Mouse (Mus musculus) kidney, postnatal 25 days (tissue): ENCODE data around the gene Spock1.

Source experiments
- DNase-seq, 2 experiments: peaks; one replicate each; pipeline ENCODE4 v3.0.0; 2021; ENCODE audit warnings: mixed read lengths in 2 of 2

Spock1 gene

DNA sequence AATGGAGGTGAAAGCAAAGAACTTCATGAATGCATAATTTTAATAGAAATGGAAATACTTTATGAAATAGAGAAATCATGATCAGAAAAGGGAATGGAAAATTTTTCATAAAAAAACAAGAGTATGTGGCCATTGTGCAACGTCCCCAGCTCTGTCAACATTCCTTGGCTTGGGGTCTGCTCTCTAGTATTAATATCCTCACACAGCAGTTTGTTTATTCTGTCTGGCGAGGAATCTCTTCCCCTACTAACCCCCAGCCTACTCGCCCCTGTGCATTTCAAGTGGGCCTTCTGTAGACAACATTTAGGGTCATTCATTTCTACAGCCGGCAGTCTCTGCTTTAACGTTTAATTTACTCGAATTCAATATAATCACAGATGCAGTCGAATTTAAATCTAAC is 181.5 kb downstream of the Spock1 start:
- no peak for DNase-seq

DNA sequence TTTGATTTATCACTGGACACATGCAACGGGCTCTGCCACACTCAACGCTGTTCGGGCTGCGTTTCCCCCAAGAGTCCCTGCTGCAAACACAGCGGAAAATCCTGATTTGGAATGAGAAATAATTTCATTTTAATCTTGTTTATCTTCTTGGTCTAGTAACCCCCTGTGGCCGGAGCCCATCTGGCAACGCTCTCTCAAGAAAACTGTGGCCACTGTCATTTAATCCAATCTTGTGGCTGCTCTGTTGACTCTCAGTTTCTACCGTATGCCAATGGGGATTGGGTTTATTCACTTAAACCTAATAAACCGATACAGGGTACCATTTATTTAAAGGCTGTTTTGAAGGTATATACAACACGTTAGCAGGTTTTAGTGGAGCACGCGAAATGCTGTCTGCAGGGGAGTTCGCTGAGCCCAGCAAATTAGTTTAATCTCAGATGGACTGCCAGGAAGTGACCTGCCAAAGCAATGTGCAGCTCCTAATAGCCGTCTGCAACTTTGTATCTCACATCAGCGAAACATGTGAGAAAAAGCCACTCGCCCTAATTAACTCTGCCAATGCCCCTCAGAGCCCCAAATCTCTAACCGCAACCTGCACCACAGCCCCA is 185.7 kb downstream of the Spock1 start:
- no peak for DNase-seq

DNA sequence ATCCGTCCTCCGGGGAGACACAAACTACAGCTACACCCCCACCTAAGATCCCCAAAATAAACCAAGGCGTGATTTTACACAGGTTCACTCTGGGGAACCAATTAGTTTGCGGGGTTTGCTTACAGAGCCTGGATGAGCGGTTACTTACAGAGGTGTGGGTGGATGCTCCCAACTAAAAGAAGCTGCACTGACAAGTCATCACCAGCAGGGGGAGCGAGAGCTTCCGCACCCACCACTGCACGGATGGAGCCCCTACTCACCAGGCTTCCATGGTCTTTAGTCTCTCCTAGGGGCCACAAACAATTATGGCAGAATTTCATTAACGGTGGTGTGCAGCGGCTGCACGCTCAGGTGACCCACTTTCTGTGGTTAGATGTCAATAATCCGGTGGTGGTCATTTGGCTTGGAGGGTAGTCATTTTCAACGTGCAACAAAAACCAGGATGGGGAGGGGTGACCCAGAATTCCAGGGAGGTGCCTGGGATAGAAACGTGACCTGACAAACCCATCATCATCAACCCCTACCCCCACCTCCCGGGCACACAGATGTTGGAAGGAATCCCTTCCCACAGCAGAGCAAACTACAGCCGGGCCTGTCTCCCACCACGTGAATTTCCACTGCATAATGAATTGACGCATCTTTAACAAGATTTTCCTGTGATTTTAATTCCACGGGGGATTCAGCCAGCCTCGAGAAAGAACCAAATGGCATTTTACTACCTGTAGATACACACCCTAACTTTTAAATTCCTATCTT is 186.4 kb downstream of the Spock1 start:
- DNase-seq, result peak in 1 of 2 experiments; percentile 12

DNA sequence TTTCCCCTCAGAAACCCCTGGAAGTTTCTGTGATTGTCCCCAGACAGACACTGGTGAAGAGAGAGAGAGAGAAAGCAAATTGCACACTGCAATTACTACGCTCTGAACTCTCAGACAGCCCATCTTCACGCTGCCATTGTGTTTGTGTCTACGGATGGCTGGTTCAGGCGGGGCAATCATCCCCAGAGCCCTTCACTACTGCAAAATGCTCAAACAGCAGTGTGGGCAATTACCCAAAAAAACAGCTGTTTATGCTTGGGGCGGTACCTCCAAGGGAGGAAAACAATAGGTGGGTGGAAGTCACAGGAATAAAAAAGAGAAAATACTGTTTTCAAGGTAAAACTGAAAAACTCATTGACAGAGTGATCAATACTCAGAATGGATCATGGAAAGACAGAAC is 190.0 kb downstream of the Spock1 start:
- DNase-seq, result no peak

DNA sequence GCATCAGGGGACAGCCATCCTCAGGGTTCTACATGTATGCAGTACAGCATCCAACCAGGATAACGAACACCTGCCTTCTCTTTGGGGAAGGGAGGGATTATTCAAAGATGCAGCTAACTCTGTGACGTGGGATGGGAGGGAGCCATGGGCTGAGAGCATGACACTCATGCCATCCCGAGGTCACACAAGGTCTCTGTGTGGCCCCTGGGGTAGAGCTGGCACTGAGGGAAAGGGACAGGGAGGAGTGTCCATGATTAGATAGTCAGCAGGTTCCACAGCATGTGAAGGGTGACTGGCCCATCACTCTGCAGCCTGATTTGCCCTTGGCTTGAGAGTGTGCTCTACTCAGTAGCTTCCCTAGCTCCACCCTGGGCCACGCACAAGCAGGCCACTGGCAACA is 195.2 kb downstream of the Spock1 start:
- DNase-seq, result no peak

DNA sequence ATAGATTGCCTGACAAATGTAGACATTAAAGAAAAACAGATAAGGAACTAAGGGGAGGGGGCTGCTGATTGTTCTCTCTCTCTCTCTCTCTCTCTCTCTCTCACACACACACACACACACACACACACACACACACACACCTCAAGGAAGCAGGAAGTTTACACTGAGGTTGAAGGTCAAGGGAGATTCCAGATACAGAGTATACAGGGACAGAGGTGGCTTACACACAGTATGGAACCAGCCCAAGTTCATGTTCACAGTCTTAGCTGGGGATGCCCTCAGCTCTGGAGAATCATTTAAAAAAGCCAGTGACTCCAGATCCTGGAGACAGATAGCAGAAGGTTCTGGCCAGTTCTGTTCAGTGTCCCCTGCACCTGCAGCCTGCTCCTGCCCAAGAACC is 199.7 kb downstream of the Spock1 start:
- DNase-seq, result no peak

DNA sequence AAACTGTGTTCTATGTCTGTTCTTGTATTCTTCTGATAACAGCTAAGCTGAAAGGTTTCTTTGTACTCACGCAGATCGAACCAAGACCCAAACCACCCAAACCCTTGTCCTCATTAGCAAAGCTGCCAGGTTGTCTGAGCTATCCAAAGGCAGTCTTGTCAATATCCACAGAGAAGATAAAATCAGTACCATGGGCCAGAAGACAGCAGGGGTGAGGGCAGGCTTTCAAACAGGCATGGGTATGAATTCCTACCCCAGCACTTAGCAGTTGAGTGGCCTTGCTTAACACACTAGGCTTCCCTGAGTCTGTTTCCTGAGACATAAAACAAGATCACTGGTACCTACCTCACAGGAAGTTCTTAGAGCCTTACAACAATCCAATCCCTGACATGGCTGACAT is 205.2 kb downstream of the Spock1 start:
- DNase-seq, result no peak

DNA sequence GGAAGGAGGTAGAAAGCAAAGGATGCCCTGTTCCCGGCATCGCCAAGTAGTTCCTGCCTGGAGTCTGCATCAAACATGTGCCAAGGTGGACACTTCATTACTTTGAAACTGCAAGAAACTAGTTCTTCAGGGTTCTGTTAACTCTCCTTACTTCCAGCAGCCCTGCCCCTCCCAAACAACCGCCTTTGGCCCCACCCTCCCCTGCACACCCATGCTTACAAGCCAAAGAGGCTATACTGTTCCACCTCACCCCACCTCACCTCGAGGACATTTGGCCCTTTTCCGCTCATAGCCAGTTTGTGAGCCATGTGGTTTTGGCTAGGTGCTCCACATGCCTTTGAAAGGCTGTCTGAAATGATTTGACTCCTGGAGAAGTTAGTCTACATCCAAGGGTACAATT is 211.4 kb downstream of the Spock1 start:
- peak in 1 of 2 experiments; percentile 2 for DNase-seq

DNA sequence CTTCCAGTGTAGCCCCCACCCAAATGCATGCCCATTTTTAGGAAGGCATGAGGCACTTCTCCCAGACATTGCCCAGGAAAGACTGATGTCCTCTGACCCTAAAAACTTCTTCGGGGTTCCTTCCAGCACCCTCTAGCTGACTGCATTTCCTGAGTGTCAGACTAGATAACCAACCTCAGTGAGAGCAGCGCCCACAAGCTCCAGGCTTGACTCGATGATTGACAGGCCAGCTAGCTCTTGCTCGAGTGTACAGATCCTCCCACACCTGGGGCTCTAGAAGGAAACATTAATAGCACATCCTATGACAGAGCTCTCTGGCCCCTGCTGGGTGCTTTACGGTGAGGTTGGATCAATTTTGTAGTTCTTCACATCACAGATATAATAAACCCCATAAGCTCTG is 219.2 kb downstream of the Spock1 start:
- DNase-seq, result no peak

DNA sequence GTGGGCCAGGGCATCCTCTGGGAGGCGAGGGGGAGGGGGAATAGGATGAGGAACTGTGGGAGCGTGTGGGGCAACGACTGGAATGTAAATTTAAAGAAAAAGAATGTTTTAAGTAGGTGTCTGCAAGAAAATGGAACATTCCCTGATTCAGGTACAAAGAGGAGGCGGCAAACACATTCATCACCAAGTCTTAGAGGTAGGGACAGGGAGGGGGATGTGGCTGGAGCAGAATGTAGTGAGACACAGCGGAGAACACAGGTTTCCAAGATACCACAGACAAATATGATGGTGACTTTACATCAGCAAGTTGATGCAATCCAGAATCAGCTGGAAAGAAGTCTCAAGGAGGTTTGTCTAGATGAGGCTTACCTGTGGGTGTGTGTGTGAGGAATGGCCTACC is 221.7 kb downstream of the Spock1 start:
- no peak for DNase-seq

DNA sequence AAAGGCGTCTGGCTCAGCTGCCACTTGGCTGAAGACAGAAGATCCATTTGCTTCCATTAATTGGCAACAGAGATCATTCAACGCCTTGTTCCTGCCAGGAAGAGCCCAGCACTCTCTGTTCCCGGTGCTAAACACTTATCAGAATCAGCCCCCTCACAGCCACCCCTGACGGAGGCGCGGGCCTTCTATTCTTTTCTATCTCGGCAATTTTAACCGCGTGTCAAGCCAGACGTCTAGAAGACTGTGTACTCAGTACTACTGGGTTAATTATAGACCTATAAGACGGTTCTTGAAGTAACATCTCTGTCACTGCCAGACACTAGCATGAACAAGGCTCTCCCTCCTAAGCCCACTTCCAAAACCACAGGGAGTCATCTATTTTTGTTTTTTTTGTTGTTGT is 222.9 kb downstream of the Spock1 start:
- DNase-seq, result no peak

DNA sequence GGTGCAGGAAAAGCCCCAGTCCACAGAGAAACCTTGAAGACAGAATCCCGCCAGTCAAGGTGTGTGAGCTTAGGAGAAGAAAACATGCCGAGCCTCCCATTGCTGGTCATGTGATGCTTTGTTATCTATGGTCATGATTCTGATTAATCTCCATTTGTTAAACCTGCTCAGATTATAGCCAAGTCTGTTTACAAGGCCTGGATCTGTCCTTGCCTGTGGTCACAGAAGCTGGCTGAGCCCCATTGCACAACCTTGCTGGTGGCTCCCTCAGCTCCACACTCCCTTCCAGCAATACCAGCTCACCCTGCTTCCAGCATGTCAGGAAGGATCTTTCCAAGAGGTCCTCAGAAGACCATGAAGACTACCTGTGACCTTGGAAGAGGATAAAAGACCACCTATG is 228.5 kb downstream of the Spock1 start:
- DNase-seq, result no peak

DNA sequence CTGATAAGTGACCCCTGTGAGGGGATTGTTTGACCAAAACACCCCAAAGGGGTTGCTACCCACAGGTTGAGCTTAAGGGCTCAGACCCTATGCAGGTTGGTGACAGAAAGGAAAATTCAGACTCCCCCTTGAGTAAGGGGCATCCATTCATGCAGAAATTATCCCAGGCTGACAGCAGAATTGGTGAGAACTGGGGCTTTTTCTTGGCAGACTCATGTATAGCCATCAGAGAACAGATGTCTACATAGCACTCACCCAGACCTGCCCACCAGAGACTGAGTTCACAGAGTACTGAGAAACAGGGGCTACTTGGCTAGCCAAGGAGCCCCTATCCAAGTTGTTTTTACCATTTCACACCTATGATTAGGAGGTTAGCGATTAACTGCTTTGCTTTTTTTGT is 231.3 kb downstream of the Spock1 start:
- DNase-seq, result no peak

DNA sequence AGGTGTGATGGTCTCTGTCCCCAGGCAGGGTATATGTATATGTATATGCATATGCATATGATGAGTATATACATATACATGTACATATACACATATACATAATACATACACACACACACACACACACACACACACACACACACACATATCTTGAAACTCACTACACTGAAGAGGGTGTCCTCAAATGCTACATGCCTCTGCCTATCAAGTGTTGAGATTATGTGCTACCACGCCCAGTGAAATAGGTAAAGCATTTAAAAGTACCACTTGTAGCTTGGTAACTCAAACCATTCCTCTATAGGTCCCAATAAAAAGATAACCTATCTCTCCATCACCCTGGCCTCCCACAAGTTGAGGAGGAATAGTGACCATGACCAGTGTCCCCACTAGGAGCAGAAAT is 234.7 kb downstream of the Spock1 start:
- DNase-seq, result no peak

DNA sequence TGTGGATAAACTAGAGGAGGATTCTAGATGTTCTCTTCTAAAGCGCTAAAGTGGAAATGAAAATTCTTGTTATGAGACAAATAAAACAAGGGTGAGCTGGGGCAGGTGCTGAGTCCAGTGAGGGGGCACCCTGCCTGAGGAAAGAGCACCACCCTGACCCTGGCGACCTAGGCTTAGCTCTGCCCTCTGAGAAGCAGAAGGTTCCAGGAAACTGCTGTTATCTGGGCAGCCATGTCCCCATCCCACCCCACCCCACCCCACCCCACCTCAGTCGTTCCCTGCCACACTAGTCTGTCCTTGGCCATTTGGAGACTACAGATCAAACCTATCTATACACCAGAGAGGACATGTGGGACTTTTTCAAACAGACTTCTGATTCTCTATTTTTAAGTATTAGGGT is 235.4 kb downstream of the Spock1 start:
- DNase-seq, result no peak

DNA sequence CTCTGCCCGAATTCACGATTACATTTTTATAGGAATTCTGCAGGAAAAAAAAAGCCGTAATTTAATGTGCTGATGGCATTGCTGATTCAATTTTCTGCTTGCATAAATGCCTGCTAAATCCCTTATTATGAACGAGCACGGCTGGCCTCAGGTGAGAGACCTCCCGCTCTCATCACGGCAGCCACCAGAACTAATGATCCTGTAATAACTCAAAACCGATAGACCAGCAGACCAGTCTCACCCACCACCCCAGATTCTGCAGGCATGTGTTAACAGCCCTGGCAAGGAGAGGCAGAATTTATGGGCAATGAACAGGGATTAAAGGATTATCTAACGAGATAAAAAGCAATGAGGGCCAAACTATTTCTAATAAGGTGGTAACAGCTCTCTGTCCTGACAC is 236.2 kb downstream of the Spock1 start:
- no peak for DNase-seq

DNA sequence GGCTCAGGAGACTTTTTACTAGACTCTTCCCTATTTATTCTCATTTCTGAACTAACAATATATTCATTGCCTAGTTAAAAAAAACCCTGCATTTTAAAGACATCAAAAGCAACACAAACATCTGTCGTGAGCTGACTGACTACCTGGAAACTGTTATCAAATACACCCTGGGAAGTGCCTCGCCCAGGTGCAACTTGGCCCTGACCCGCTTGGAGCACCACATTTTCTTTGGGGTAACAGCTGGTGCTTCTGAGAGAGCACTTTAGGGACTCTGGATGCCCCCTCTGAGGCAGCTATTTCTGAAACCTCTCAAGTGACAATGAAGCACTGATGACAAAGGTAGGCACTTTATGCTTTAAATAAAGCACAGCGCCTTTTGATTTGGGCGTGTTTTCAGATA is 236.8 kb downstream of the Spock1 start:
- DNase-seq, result no peak

DNA sequence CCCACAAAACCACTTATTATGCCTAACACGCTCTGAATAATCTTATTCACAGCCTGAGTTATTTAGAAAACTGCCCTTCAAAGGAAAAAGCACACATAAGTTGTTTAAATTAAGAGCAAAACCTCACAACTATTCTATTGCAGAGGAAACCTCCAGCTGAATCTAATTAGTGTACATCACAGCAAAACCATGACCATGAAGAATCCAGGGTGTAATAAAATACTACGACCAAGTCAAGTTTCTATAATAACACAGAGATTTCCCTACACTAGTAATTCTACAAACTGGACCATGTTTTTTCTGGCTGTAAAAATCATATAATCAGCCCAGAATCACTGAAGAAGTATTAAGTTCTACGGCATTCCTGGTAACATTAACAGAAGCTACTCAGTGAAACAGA is 240.5 kb downstream of the Spock1 start:
- DNase-seq, result no peak

DNA sequence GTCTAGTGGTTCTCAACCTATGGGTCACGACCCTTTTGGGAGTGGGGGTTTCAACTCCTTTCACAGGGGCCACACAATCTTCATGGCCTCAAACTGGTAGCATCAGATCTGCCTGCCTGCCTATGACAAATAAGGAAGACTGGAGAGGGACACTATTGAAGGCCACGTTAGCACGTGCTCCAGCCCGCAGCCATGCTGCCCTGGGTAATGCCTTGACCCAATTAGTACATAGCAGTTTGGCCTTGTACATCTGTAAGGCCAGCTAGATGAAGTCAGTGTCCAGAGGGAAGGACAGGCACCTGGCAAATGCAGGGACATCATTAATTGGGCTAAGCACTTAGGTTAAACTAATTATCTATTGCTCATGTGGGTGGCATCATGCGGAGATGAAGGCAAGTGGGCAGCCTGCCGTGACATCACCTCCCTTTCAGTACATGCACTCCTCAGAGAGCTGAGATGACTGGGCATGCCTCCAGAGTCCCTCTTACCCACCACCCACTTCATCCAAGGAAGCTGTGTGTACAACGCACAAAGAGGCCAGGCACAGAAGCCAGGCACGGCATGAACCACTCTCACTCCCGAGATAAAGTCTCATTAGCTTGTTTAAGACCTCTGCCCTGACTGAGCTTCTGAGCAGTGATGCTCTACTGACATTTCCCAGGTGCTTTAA is 241.8 kb downstream of the Spock1 start:
- no peak for DNase-seq

DNA sequence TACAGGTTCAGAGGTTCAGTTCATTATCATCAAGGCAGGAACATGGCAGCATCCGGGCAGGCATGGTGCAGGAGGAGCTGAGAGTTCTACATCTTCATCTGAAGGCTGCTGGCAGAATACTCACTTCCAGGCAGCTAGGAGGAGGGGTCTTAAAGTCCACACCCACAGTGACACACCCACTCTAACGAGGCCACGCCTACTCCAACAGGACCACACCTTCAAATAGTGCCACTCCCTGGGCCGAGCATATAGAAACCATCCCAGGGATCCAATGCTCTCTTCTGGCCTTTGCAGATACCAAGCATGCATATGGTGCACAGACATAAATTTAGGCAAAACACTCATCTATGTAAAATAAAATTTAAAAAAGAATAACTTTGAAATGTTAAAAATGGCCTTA is 245.6 kb downstream of the Spock1 start:
- no peak for DNase-seq

DNA sequence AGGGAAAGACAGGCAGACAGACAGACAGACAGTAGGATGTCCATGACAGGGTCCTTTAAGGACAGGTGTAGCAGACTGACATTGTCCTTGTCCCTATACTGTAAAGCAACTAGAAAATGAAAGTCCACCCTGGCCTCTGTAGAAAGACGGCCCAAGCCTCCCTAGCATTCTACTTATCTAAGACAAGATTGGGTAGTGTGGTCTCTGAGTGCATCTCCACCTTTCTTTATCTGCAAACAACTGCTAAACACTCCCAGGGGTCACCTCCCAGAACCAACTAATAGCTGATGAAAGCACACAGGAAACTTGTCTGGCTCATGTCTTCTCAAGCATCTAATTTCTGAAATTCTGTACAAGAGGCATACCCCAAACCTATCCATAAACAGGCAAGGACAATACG is 247.6 kb downstream of the Spock1 start:
- no peak for DNase-seq

DNA sequence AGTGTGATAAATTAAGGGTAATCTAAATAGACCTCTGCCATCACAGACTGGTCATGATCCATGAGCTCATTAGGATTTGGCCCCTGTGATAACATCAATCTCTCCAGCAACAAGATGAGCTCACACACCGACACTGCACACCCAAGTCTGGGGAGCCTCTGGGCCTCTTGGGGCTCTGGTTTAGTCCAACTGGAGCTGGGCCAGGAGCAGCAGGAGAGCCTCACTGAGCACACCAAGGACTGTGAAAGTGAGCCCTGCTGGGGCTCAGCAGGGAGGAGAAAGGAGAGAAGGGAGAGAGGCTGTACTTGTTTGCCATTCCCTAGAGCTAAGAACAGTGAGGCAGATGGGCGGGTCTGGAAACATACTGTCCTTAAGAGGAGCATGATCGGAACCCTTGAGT is 248.3 kb downstream of the Spock1 start:
- no peak for DNase-seq

DNA sequence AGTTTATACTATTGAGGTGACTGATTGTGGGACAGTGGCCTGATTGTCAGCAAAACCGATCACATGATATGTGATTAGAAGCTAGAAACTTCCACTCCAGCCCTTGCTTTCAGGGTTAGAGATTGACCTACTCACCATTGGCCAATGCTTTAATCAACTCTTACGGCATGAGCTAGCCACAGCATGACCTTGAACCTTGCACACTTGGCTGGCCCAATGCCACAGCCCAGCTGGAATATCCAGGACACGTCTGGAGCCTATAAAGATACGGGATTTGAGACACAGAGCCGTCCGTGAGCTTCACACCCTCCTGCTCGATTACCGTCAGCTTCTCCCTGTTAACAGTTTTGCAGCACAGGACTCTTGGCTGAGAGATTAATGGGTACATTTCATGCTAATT is 251.5 kb downstream of the Spock1 start:
- no peak for DNase-seq

DNA sequence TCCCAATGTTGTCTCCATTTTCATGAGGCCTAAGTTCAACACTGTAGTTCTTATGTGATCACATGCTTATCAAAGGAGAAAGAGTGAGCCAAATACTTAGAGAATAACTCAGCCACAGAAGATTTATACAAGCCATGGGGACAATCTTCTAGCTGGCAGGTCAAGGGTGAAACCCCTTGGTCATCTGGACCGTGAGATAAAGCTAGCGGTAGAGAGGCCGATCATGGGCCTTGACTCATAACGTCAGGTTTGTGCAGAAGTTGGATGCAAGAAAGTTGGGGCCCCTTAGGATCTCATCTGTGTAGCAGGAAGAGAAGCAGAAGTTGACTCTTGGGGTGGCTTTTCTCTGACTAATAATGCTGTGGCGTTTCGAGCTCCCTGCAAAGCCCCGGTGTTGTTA is 253.8 kb downstream of the Spock1 start:
- DNase-seq, result no peak

DNA sequence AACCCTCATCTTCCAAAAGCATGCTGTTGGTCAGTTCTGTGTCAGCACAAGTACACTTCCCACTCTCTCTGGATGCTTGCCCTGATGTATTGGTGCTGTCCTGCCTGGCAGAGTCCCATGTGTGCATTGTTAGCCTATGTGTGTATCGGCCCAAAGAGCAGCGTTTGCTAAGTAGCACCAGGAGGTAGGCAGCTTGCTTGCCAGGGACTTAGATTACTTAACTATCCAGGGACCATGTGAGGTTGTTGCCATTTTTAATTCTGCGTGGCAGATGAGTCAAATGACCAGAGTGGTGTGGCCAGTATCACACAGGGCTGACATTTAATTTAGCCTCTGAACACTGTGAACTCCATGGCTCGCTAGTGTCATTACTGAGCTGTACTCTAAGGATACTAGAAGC is 256.9 kb downstream of the Spock1 start:
- DNase-seq, result no peak
